Mouse (Mus musculus): ENCODE measurements around the gene Bag5. TPM values are rescaled to one million over a fixed set of nuclear protein-coding genes. Genes with fewer than 3 reads are reported as not detected.

Gene Bag5
- polyA plus RNA-seq, 1 experiment from 2014 or later = 59.0 TPM

GRCm38 (mm10) chr12:111699542-111699941 is 13.5 kb downstream of the Bag5 start:
- H3K9ac ChIP-seq (ENCODE audit: low read depth, low read length) = no peak overlapping the region
- DNase-seq (ENCODE audit: low spot score) (no peak), ATAC-seq (ENCODE audit: low read depth) (no peak)
- 76% methylated on average over 4 of the region's 4 CpGs for WGBS
- H3K9me3 ChIP-seq (ENCODE audit: control insufficient read depth, low read length) = no peaks in the 10 kb centered on the region
- no peak overlapping the region for H3K4me3 ChIP-seq (ENCODE audit: low read depth, low read length)
- H3K4me2 ChIP-seq (ENCODE audit: low read depth, low read length) = no peak overlapping the region
- H3K36me3 ChIP-seq (ENCODE audit: control insufficient read depth, insufficient read depth, low read length) = no peaks in the 10 kb centered on the region
- peaks cover 8% of the 10 kb centered on the region; the same call in 1 of the 2 replicates for H3K4me1 ChIP-seq (ENCODE audit: control insufficient read depth, insufficient read depth, low read length)
- no peak overlapping the region for H3K27ac ChIP-seq (replicated peaks; ENCODE audit: low read depth, low read length)
- no peaks in the 10 kb centered on the region for H3K27me3 ChIP-seq (replicated peaks; ENCODE audit: control insufficient read depth, insufficient read depth, low read length)

DNA sequence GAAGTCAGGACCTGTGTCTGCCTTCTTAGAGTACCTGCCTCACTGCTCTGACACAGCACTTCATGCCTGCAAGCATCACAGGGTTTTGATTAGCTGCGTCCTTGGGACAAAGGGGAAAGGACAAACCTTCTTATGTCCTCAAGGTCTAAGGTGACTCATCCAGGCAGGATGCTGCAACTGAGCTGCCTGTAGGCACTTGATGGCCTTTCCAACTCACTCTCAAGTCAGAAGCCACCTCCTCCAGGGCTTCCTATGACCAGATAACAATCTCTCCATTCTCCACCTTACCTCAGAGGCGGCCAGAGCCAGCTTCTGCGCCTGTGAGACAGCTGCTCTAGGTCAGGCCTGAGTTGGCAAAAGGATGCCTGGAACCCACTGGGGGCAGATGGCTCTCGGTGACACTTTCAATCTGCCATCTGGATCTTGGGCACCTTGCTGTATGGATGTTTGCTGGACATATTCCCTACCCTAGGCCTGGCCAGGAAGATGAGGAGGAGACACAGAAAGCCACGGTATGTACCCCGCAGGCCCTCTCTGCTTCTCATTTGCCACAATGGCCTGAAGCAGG is 14.6 kb downstream of the Bag5 start:
- Histone ChIP-seq H3K4me1 (ENCODE audit: control insufficient read depth, insufficient read depth, low read length) (peaks cover 18% of the 10 kb centered on the region), H3K4me3 (ENCODE audit: low read depth, low read length) (no peak overlapping the region), H3K36me3 (ENCODE audit: control insufficient read depth, insufficient read depth, low read length) (no peaks in the 10 kb centered on the region), H3K4me2 (ENCODE audit: low read depth, low read length) (no peak overlapping the region), H3K27me3 (replicated peaks; ENCODE audit: control insufficient read depth, insufficient read depth, low read length) (no peaks in the 10 kb centered on the region), H3K9ac (ENCODE audit: low read depth, low read length) (no peak overlapping the region), H3K27ac (replicated peaks; ENCODE audit: low read depth, low read length) (no peak overlapping the region), H3K9me3 (ENCODE audit: control insufficient read depth, low read length) (no peaks in the 10 kb centered on the region)
- WGBS = 65% methylated on average over 6 of the region's 6 CpGs
- DNase-seq (ENCODE audit: low spot score) (no peak), ATAC-seq (ENCODE audit: low read depth) (no peak)

- Histone ChIP-seq H3K27me3 (replicated peaks; ENCODE audit: control insufficient read depth, insufficient read depth, low read length) (no peaks in the 10 kb centered on the region), H3K36me3 (ENCODE audit: control insufficient read depth, insufficient read depth, low read length) (no peaks in the 10 kb centered on the region), H3K4me3 (ENCODE audit: low read depth, low read length) (no peak overlapping the region), H3K9me3 (ENCODE audit: control insufficient read depth, low read length) (no peaks in the 10 kb centered on the region), H3K4me2 (ENCODE audit: low read depth, low read length) (no peak overlapping the region), H3K4me1 (ENCODE audit: control insufficient read depth, insufficient read depth, low read length) (peaks cover 23% of the 10 kb centered on the region), H3K27ac (replicated peaks; ENCODE audit: low read depth, low read length) (no peak overlapping the region), H3K9ac (ENCODE audit: low read depth, low read length) (no peak overlapping the region)
- 71% methylated on average over 4 of the region's 4 CpGs for WGBS
- DNase-seq (ENCODE audit: low spot score) = no peak
- no peak for ATAC-seq (ENCODE audit: low read depth)
Observed at GRCm38 (mm10) chr12:111697708-111698107, 15.3 kb downstream of the Bag5 start.

- WGBS = 30% methylated on average over 6 of the region's 6 CpGs
- Histone ChIP-seq H3K4me1 (ENCODE audit: control insufficient read depth, insufficient read depth, low read length) (peaks cover 23% of the 10 kb centered on the region), H3K9ac (ENCODE audit: low read depth, low read length) (no peak overlapping the region), H3K4me2 (ENCODE audit: low read depth, low read length) (no peak overlapping the region), H3K27me3 (replicated peaks; ENCODE audit: control insufficient read depth, insufficient read depth, low read length) (no peaks in the 10 kb centered on the region), H3K4me3 (ENCODE audit: low read depth, low read length) (no peak overlapping the region), H3K9me3 (ENCODE audit: control insufficient read depth, low read length) (no peaks in the 10 kb centered on the region), H3K27ac (replicated peaks; ENCODE audit: low read depth, low read length) (no peak overlapping the region), H3K36me3 (ENCODE audit: control insufficient read depth, insufficient read depth, low read length) (no peaks in the 10 kb centered on the region)
- DNase-seq (ENCODE audit: low spot score) (peak; percentile 85), ATAC-seq (ENCODE audit: low read depth) (0 out of 2 replicates have a peak, but pooled peaks have one; percentile 1)
Observed at GRCm38 (mm10) chr12:111696239-111696638, 16.8 kb downstream of the Bag5 start.

GRCm38 (mm10) chr12:111694880-111695804 is 17.9 kb downstream of the Bag5 start:
- Histone ChIP-seq H3K4me3 (ENCODE audit: low read depth, low read length) (no peak overlapping the region), H3K36me3 (ENCODE audit: control insufficient read depth, insufficient read depth, low read length) (no peaks in the 10 kb centered on the region), H3K27me3 (replicated peaks; ENCODE audit: control insufficient read depth, insufficient read depth, low read length) (no peaks in the 10 kb centered on the region), H3K9me3 (ENCODE audit: control insufficient read depth, low read length) (no peaks in the 10 kb centered on the region), H3K27ac (replicated peaks; ENCODE audit: low read depth, low read length) (peak overlapping the region; percentile 66; the same call in 1 of the 2 replicates), H3K4me2 (ENCODE audit: low read depth, low read length) (no peak overlapping the region), H3K9ac (ENCODE audit: low read depth, low read length) (no peak overlapping the region), H3K4me1 (ENCODE audit: control insufficient read depth, insufficient read depth, low read length) (peaks cover 23% of the 10 kb centered on the region)
- no peak for DNase-seq (ENCODE audit: low spot score)
- ATAC-seq (ENCODE audit: low read depth) = peak; percentile 17; the same call in 1 of the 2 replicates
- WGBS = 52% methylated on average over 13 of the region's 13 CpGs

- Histone ChIP-seq H3K9ac (ENCODE audit: low read depth, low read length) (peak overlapping the region; percentile 51), H3K4me2 (ENCODE audit: low read depth, low read length) (peak overlapping the region; percentile 38), H3K27me3 (replicated peaks; ENCODE audit: control insufficient read depth, insufficient read depth, low read length) (no peaks in the 10 kb centered on the region), H3K36me3 (ENCODE audit: control insufficient read depth, insufficient read depth, low read length) (no peaks in the 10 kb centered on the region), H3K4me3 (ENCODE audit: low read depth, low read length) (no peak overlapping the region), H3K4me1 (ENCODE audit: control insufficient read depth, insufficient read depth, low read length) (peaks cover 23% of the 10 kb centered on the region), H3K9me3 (ENCODE audit: control insufficient read depth, low read length) (no peaks in the 10 kb centered on the region), H3K27ac (replicated peaks; ENCODE audit: low read depth, low read length) (peak overlapping the region; percentile 66; the same call in 1 of the 2 replicates)
- DNase-seq (ENCODE audit: low spot score) (no peak), ATAC-seq (ENCODE audit: low read depth) (peak; percentile 7)
- WGBS = 12% methylated on average over 10 of the region's 12 CpGs
Observed at GRCm38 (mm10) chr12:111694271-111694781, 18.7 kb downstream of the Bag5 start.

- H3K27me3 ChIP-seq (replicated peaks; ENCODE audit: control insufficient read depth, insufficient read depth, low read length) = no peaks in the 10 kb centered on the region
- ATAC-seq (ENCODE audit: low read depth) = peak; percentile 79
- no peaks in the 10 kb centered on the region for H3K36me3 ChIP-seq (ENCODE audit: control insufficient read depth, insufficient read depth, low read length)
- H3K27ac ChIP-seq (replicated peaks; ENCODE audit: low read depth, low read length) = peak overlapping the region; percentile 66
- H3K9ac ChIP-seq (ENCODE audit: low read depth, low read length) = peak overlapping the region; percentile 51
- H3K4me3 ChIP-seq (ENCODE audit: low read depth, low read length) = no peak overlapping the region
- peak; percentile 88 for DNase-seq (ENCODE audit: low spot score)
- H3K4me2 ChIP-seq (ENCODE audit: low read depth, low read length) = peak overlapping the region; percentile 38
- no peaks in the 10 kb centered on the region for H3K9me3 ChIP-seq (ENCODE audit: control insufficient read depth, low read length)
- 31% methylated on average over 17 of the region's 18 CpGs for whole genome bisulfite sequencing
- H3K4me1 ChIP-seq (ENCODE audit: control insufficient read depth, insufficient read depth, low read length) = peaks cover 23% of the 10 kb centered on the region
Observed at GRCm38 (mm10) chr12:111693341-111694270, 19.5 kb downstream of the Bag5 start.

DNA sequence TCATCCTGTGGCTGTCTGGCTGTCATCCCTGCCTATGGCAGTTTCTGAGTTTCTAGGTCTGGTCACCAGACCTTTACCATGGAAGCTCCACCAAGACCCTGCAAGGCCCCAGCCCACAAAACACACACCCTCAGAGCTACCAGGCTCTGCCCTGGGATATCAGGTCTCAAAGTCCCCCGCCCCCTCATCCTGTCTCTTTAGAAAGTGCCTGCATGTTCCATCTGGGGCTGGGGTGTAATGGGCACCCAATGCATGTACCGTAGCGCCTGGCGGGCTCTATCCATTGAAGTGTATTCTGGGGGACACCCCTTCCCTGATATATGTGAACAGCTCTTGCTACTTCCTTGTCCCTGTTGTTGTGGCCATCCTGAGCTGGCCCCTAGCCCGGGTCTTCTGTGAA is 20.2 kb downstream of the Bag5 start:
- no peak overlapping the region for H3K4me2 ChIP-seq (ENCODE audit: low read depth, low read length)
- peak overlapping the region; percentile 66; the same call in 1 of the 2 replicates for H3K27ac ChIP-seq (replicated peaks; ENCODE audit: low read depth, low read length)
- WGBS = 82% methylated on average over 5 of the region's 5 CpGs

More for the DNA sequence above, 20.2 kb downstream of the Bag5 start:
- Histone ChIP-seq H3K9ac (ENCODE audit: low read depth, low read length) (peak overlapping the region; percentile 10; the same call in 1 of the 2 replicates), H3K4me1 (ENCODE audit: control insufficient read depth, insufficient read depth, low read length) (peaks cover 23% of the 10 kb centered on the region), H3K36me3 (ENCODE audit: control insufficient read depth, insufficient read depth, low read length) (no peaks in the 10 kb centered on the region), H3K4me3 (ENCODE audit: low read depth, low read length) (no peak overlapping the region), H3K27me3 (replicated peaks; ENCODE audit: control insufficient read depth, insufficient read depth, low read length) (no peaks in the 10 kb centered on the region), H3K9me3 (ENCODE audit: control insufficient read depth, low read length) (no peaks in the 10 kb centered on the region)
- ATAC-seq (ENCODE audit: low read depth) = no peak
- no peak for DNase-seq (ENCODE audit: low spot score)
